Mouse (Mus musculus): ENCODE measurements around the gene Mfsd1.

- no peak for TF ChIP-seq CTCF (IDR thresholded peaks at IDR 0.05; ENCODE audit: borderline replicate concordance, insufficient read depth, low read depth, low read length)
- TF ChIP-seq POLR2A (IDR thresholded peaks at IDR 0.05; ENCODE audit: borderline replicate concordance, insufficient read depth, low read length) = no peak
Observed at GRCm38 (mm10) chr3:67557718-67558354, 24.7 kb upstream of the Mfsd1 start.

Data from cerebellum, adult 2 months (tissue).